Mouse (Mus musculus) embryonic facial prominence, embryonic 12.5 days (tissue): Measurements from ENCODE around the gene Nudt9. TPM values are rescaled to one million over a fixed set of nuclear protein-coding genes. Genes with fewer than 3 reads are reported as not detected.
A peak's percentile ranks its signal among the peaks of the same experiment; 100 is the strongest.

Source experiments
- ATAC-seq: fragments of 200-750 bp; cut with Nextera tagmentation; 2 replicates; pipeline ENCODE4 v1.8.0; 2017; ENCODE audit not compliant: insufficient number of reproducible peaks, insufficient read depth, low FRiP score, low TSS enrichment
- H3K27ac ChIP-seq: fragments of 300-500 bp; sonication (generic); 2 replicates; pipeline ENCODE4 v1.5.1; 2016; ENCODE audit warnings: mild to moderate bottlenecking
- H3K27me3 ChIP-seq: fragments of 300-500 bp; sonication (generic); 2 replicates; pipeline ENCODE4 v1.6.1; 2016; ENCODE audit warnings: mild to moderate bottlenecking, moderate library complexity
- H3K36me3 ChIP-seq: fragments of 300-500 bp; sonication (generic); 2 replicates; pipeline ENCODE4 v1.6.1; 2016; ENCODE audit warnings: mild to moderate bottlenecking
- H3K4me1 ChIP-seq: fragments of 300-500 bp; sonication (generic); 2 replicates; pipeline ENCODE4 v1.6.1; 2016
- H3K4me2 ChIP-seq: fragments of 300-500 bp; sonication (generic); replicated peaks from 2 replicates; pipeline ENCODE4 v1.6.1; 2016; ENCODE audit warnings: mild to moderate bottlenecking, moderate library complexity
- H3K4me3 ChIP-seq: fragments of 300-500 bp; sonication (generic); 2 replicates; pipeline ENCODE4 v1.5.1; 2016; ENCODE audit warnings: mild to moderate bottlenecking
- H3K9ac ChIP-seq: fragments of 300-500 bp; sonication (generic); 2 replicates; pipeline ENCODE4 v1.6.1; 2016; ENCODE audit warnings: mild to moderate bottlenecking, moderate library complexity
- H3K9me3 ChIP-seq: fragments of 300-500 bp; sonication (generic); 2 replicates; pipeline ENCODE4 v1.6.1; 2016; ENCODE audit warnings: mild to moderate bottlenecking, moderate library complexity
- WGBS: fragments of 180-500 bp; shearing (Covaris S2); methylation state at CpG from one replicate; pipeline ENCODE4 v1.1.7; 2016; 5-methylcytosine and 5-hydroxymethylcytosine counted together
- polyA plus RNA-seq: library from polyadenylated mRNA; unstranded; fragments of >200 nt; fragmentation: Nextera tagmentation; extraction: Ambion mirVana; gene quantifications from 2 replicates; pipeline ENCODE4 v1.2.1, GENCODE M21; 2016

The Nudt9 gene
- polyA plus RNA-seq, 1 experiment from 2014 or later = 76.0 TPM

- Histone ChIP-seq H3K4me2 (no peak overlapping the region), H3K4me1 (no peaks in the 10 kb centered on the region), H3K27me3 (no peaks in the 10 kb centered on the region), H3K9ac (no peak overlapping the region), H3K4me3 (no peak overlapping the region), H3K27ac (no peak overlapping the region), H3K9me3 (no peaks in the 10 kb centered on the region), H3K36me3 (peaks cover 46% of the 10 kb centered on the region)
- WGBS = 82% methylated on average over 13 of the region's 13 CpGs
- no peak for ATAC-seq
Observed at GRCm38 (mm10) chr5:104061936-104062772, 16.0 kb downstream of the Nudt9 start.

- no peak overlapping the region for H3K4me3 ChIP-seq
- no peak overlapping the region for H3K9ac ChIP-seq
- no peak overlapping the region for H3K27ac ChIP-seq
- no peak overlapping the region for H3K4me2 ChIP-seq
- no peaks in the 10 kb centered on the region for H3K4me1 ChIP-seq
- no peak for ATAC-seq
- H3K27me3 ChIP-seq = no peaks in the 10 kb centered on the region
- 90% methylated on average over 11 of the region's 11 CpGs for WGBS
- H3K36me3 ChIP-seq = peaks cover 46% of the 10 kb centered on the region
- H3K9me3 ChIP-seq = no peaks in the 10 kb centered on the region
Observed at GRCm38 (mm10) chr5:104062773-104063551, 16.9 kb downstream of the Nudt9 start.

GRCm38 (mm10) chr5:104068751-104069150, 22.6 kb downstream of the Nudt9 start:
- ATAC-seq = no peak
- Histone ChIP-seq H3K9me3 (no peaks in the 10 kb centered on the region), H3K4me1 (peaks cover 5% of the 10 kb centered on the region), H3K27me3 (no peaks in the 10 kb centered on the region), H3K9ac (no peak overlapping the region), H3K4me3 (no peak overlapping the region), H3K27ac (no peak overlapping the region), H3K4me2 (no peak overlapping the region), H3K36me3 (0 out of 2 replicates have a peak, but pooled peaks cover 5% of the 10 kb centered on the region)
- 83% methylated on average over 7 of the region's 7 CpGs for WGBS

GRCm38 (mm10) chr5:104071048-104071447, 24.9 kb downstream of the Nudt9 start:
- ATAC-seq = no peak
- no peak overlapping the region for H3K27ac ChIP-seq
- no peaks in the 10 kb centered on the region for H3K27me3 ChIP-seq
- no peak overlapping the region for H3K4me2 ChIP-seq
- no peaks in the 10 kb centered on the region for H3K9me3 ChIP-seq
- H3K4me3 ChIP-seq = no peak overlapping the region
- peaks cover 5% of the 10 kb centered on the region for H3K4me1 ChIP-seq
- WGBS = 71% methylated on average over 4 of the region's 4 CpGs
- H3K9ac ChIP-seq = no peak overlapping the region
- no peaks in the 10 kb centered on the region for H3K36me3 ChIP-seq

- Histone ChIP-seq H3K9me3 (no peaks in the 10 kb centered on the region), H3K4me1 (peaks cover 5% of the 10 kb centered on the region), H3K36me3 (no peaks in the 10 kb centered on the region), H3K4me3 (no peak overlapping the region), H3K27me3 (no peaks in the 10 kb centered on the region), H3K4me2 (0 out of 2 replicates have a peak overlapping the region, but pooled peaks have one; percentile 21), H3K27ac (peak overlapping the region; percentile 83), H3K9ac (no peak overlapping the region)
- WGBS = 13% methylated on average over 6 of the region's 8 CpGs
- ATAC-seq = peak; percentile 95
Observed at GRCm38 (mm10) chr5:104072272-104072886, 26.3 kb downstream of the Nudt9 start.

GRCm38 (mm10) chr5:104073602-104074001, 27.5 kb downstream of the Nudt9 start:
- no peak overlapping the region for H3K9ac ChIP-seq
- H3K4me2 ChIP-seq = no peak overlapping the region
- whole genome bisulfite sequencing = 80% methylated on average over 5 of the region's 5 CpGs
- no peaks in the 10 kb centered on the region for H3K36me3 ChIP-seq
- H3K27me3 ChIP-seq = no peaks in the 10 kb centered on the region
- peak; percentile 94 for ATAC-seq
- no peak overlapping the region for H3K27ac ChIP-seq
- no peak overlapping the region for H3K4me3 ChIP-seq
- no peaks in the 10 kb centered on the region for H3K9me3 ChIP-seq
- peaks cover 5% of the 10 kb centered on the region for H3K4me1 ChIP-seq

- peaks cover 5% of the 10 kb centered on the region for H3K4me1 ChIP-seq
Observed at GRCm38 (mm10) chr5:104074388-104074787, 28.3 kb downstream of the Nudt9 start.

GRCm38 (mm10) chr5:104076361-104076760, 30.3 kb downstream of the Nudt9 start:
- H3K9me3 ChIP-seq = no peaks in the 10 kb centered on the region
- 33% methylated on average over 10 of the region's 10 CpGs for WGBS
- ATAC-seq = no peak

More at GRCm38 (mm10) chr5:104074388-104074787, 28.3 kb downstream of the Nudt9 start:
- no peaks in the 10 kb centered on the region for H3K9me3 ChIP-seq
- H3K4me3 ChIP-seq = no peak overlapping the region
- 35% methylated on average over 12 of the region's 12 CpGs for WGBS
- H3K27me3 ChIP-seq = no peaks in the 10 kb centered on the region
- ATAC-seq = no peak
- H3K9ac ChIP-seq = no peak overlapping the region
- H3K36me3 ChIP-seq = no peaks in the 10 kb centered on the region
- no peak overlapping the region for H3K4me2 ChIP-seq
- no peak overlapping the region for H3K27ac ChIP-seq

GRCm38 (mm10) chr5:104077508-104077907, 31.4 kb downstream of the Nudt9 start, which contains the start of gene Gm17660:
Gm17660 (minus strand) TSS chr5:104077608.
- no peaks in the 10 kb centered on the region for H3K36me3 ChIP-seq
- no peaks in the 10 kb centered on the region for H3K9me3 ChIP-seq
- ATAC-seq = no peak
- no peaks in the 10 kb centered on the region for H3K27me3 ChIP-seq
- no peak within 1 kb of the TSS for H3K27ac ChIP-seq
- H3K4me1 ChIP-seq = peaks cover 3% of the 10 kb centered on the region
- H3K9ac ChIP-seq = no peak within 1 kb of the TSS
- no peak within 1 kb of the TSS for H3K4me3 ChIP-seq
- WGBS = 92% methylated on average over 7 of the region's 7 CpGs
- no peak within 1 kb of the TSS for H3K4me2 ChIP-seq

More at GRCm38 (mm10) chr5:104076361-104076760, 30.3 kb downstream of the Nudt9 start:
- H3K4me3 ChIP-seq = no peak overlapping the region
- H3K27ac ChIP-seq = no peak overlapping the region
- H3K4me1 ChIP-seq = peaks cover 5% of the 10 kb centered on the region
- H3K27me3 ChIP-seq = no peaks in the 10 kb centered on the region
- no peak overlapping the region for H3K9ac ChIP-seq
- no peak overlapping the region for H3K4me2 ChIP-seq
- H3K36me3 ChIP-seq = no peaks in the 10 kb centered on the region

GRCm38 (mm10) chr5:104080736-104081135, 34.6 kb downstream of the Nudt9 start:
- no peaks in the 10 kb centered on the region for H3K4me1 ChIP-seq
- no peaks in the 10 kb centered on the region for H3K36me3 ChIP-seq
- ATAC-seq = no peak
- WGBS = 88% methylated on average over 6 of the region's 6 CpGs
- H3K4me3 ChIP-seq = no peak overlapping the region
- no peak overlapping the region for H3K4me2 ChIP-seq
- H3K9me3 ChIP-seq = no peaks in the 10 kb centered on the region
- no peak overlapping the region for H3K9ac ChIP-seq
- H3K27me3 ChIP-seq = no peaks in the 10 kb centered on the region
- H3K27ac ChIP-seq = no peak overlapping the region

GRCm38 (mm10) chr5:104085366-104085765, 39.3 kb downstream of the Nudt9 start:
- Histone ChIP-seq H3K36me3 (0 out of 2 replicates have a peak, but pooled peaks cover 5% of the 10 kb centered on the region), H3K27me3 (no peaks in the 10 kb centered on the region), H3K4me1 (no peaks in the 10 kb centered on the region), H3K9ac (no peak overlapping the region), H3K4me3 (no peak overlapping the region), H3K27ac (no peak overlapping the region), H3K9me3 (no peaks in the 10 kb centered on the region), H3K4me2 (no peak overlapping the region)
- WGBS = 87% methylated on average over 9 of the region's 9 CpGs
- no peak for ATAC-seq
